Mouse (Mus musculus): ENCODE measurements at regions not wholly inside any gene's neighbourhood (a gene's known extent, or its start where the extent isn't known, plus 50 kb on each side); places are given as distances from the start of the nearest gene placed in this dataset.

GRCm38 (mm10) chr13:19966566-19966965 lies 123.8 kb upstream of the Elmo1 start:
- 80% methylated on average over 1 of the region's 1 CpGs for WGBS
- Histone ChIP-seq H3K4me3 (no peak overlapping the region), H3K27me3 (no peaks in the 10 kb centered on the region), H3K4me1 (no peaks in the 10 kb centered on the region), H3K27ac (no peak overlapping the region), H3K4me2 (no peak overlapping the region), H3K9ac (no peak overlapping the region), H3K9me3 (no peaks in the 10 kb centered on the region), H3K36me3 (no peaks in the 10 kb centered on the region)
- ATAC-seq (ENCODE audit: insufficient number of reproducible peaks, low FRiP score, low TSS enrichment, low read depth), result no peak

GRCm38 (mm10) chr13:19963031-19963430 lies 127.4 kb upstream of the Elmo1 start:
- no peak for ATAC-seq (ENCODE audit: insufficient number of reproducible peaks, low FRiP score, low TSS enrichment, low read depth)
- H3K4me1 ChIP-seq, result no peaks in the 10 kb centered on the region
- WGBS, result 45% methylated on average over 3 of the region's 3 CpGs
- no peaks in the 10 kb centered on the region for H3K27me3 ChIP-seq
- no peak overlapping the region for H3K9ac ChIP-seq
- no peak overlapping the region for H3K4me2 ChIP-seq
- no peak overlapping the region for H3K27ac ChIP-seq
- H3K36me3 ChIP-seq, result no peaks in the 10 kb centered on the region
- no peaks in the 10 kb centered on the region for H3K9me3 ChIP-seq
- H3K4me3 ChIP-seq, result no peak overlapping the region

GRCm38 (mm10) chr13:19928761-19929160 lies 104.7 kb upstream of the Gpr141 start:
- ATAC-seq (ENCODE audit: insufficient number of reproducible peaks, low FRiP score, low TSS enrichment, low read depth), result no peak
- no peaks in the 10 kb centered on the region for H3K27me3 ChIP-seq
- no peak overlapping the region for H3K4me2 ChIP-seq
- H3K4me1 ChIP-seq, result no peaks in the 10 kb centered on the region
- H3K4me3 ChIP-seq, result no peak overlapping the region
- H3K36me3 ChIP-seq, result no peaks in the 10 kb centered on the region
- H3K9me3 ChIP-seq, result no peaks in the 10 kb centered on the region
- no peak overlapping the region for H3K27ac ChIP-seq
- 93% methylated on average over 6 of the region's 6 CpGs for WGBS
- H3K9ac ChIP-seq, result no peak overlapping the region

GRCm38 (mm10) chr13:19927807-19928206 lies 103.8 kb upstream of the Gpr141 start:
- no peak overlapping the region for H3K9ac ChIP-seq
- H3K4me3 ChIP-seq, result no peak overlapping the region
- no peaks in the 10 kb centered on the region for H3K9me3 ChIP-seq
- H3K36me3 ChIP-seq, result no peaks in the 10 kb centered on the region
- 80% methylated on average over 3 of the region's 3 CpGs for WGBS
- H3K4me2 ChIP-seq, result no peak overlapping the region
- H3K27ac ChIP-seq, result no peak overlapping the region
- no peak for ATAC-seq (ENCODE audit: insufficient number of reproducible peaks, low FRiP score, low TSS enrichment, low read depth)
- H3K4me1 ChIP-seq, result no peaks in the 10 kb centered on the region
- H3K27me3 ChIP-seq, result no peaks in the 10 kb centered on the region

- Histone ChIP-seq H3K9ac (no peak overlapping the region), H3K27ac (no peak overlapping the region), H3K4me2 (no peak overlapping the region), H3K27me3 (no peaks in the 10 kb centered on the region), H3K4me1 (no peaks in the 10 kb centered on the region), H3K4me3 (no peak overlapping the region), H3K9me3 (no peaks in the 10 kb centered on the region), H3K36me3 (no peaks in the 10 kb centered on the region)
- 0 out of 2 replicates have a peak, but pooled peaks have one; percentile 27 for ATAC-seq (ENCODE audit: insufficient number of reproducible peaks, low FRiP score, low TSS enrichment, low read depth)
- WGBS, result 79% methylated on average over 1 of the region's 1 CpGs
Observed at GRCm38 (mm10) chr13:19921084-19921827, 97.2 kb upstream of the Gpr141 start.

GRCm38 (mm10) chr13:19911860-19912584 lies 88.0 kb upstream of the Gpr141 start:
- no peak overlapping the region for H3K4me2 ChIP-seq
- 49% methylated on average over 5 of the region's 5 CpGs for WGBS
- no peak overlapping the region for H3K4me3 ChIP-seq
- no peaks in the 10 kb centered on the region for H3K27me3 ChIP-seq
- no peak overlapping the region for H3K9ac ChIP-seq
- H3K4me1 ChIP-seq, result no peaks in the 10 kb centered on the region
- no peak overlapping the region for H3K27ac ChIP-seq
- no peaks in the 10 kb centered on the region for H3K9me3 ChIP-seq
- ATAC-seq (ENCODE audit: insufficient number of reproducible peaks, low FRiP score, low TSS enrichment, low read depth), result no peak
- no peaks in the 10 kb centered on the region for H3K36me3 ChIP-seq

- Histone ChIP-seq H3K27ac (no peak overlapping the region), H3K4me2 (no peak overlapping the region), H3K4me3 (no peak overlapping the region), H3K9ac (no peak overlapping the region), H3K27me3 (no peaks in the 10 kb centered on the region), H3K4me1 (no peaks in the 10 kb centered on the region), H3K36me3 (no peaks in the 10 kb centered on the region), H3K9me3 (no peaks in the 10 kb centered on the region)
- 81% methylated on average over 4 of the region's 4 CpGs for WGBS
- no peak for ATAC-seq (ENCODE audit: insufficient number of reproducible peaks, low FRiP score, low TSS enrichment, low read depth)
Observed at GRCm38 (mm10) chr13:19902786-19903185, 78.7 kb upstream of the Gpr141 start.

GRCm38 (mm10) chr13:19897191-19897590 lies 73.1 kb upstream of the Gpr141 start:
- Histone ChIP-seq H3K9me3 (no peaks in the 10 kb centered on the region), H3K4me1 (no peaks in the 10 kb centered on the region), H3K36me3 (no peaks in the 10 kb centered on the region), H3K4me2 (no peak overlapping the region), H3K27me3 (no peaks in the 10 kb centered on the region), H3K4me3 (no peak overlapping the region), H3K9ac (no peak overlapping the region), H3K27ac (no peak overlapping the region)
- ATAC-seq (ENCODE audit: insufficient number of reproducible peaks, low FRiP score, low TSS enrichment, low read depth), result no peak
- 68% methylated on average over 1 of the region's 1 CpGs for WGBS

GRCm38 (mm10) chr13:19888983-19889773 lies 65.1 kb upstream of the Gpr141 start:
- Histone ChIP-seq H3K4me2 (no peak overlapping the region), H3K9me3 (no peaks in the 10 kb centered on the region), H3K27ac (no peak overlapping the region), H3K27me3 (no peaks in the 10 kb centered on the region), H3K36me3 (no peaks in the 10 kb centered on the region), H3K4me1 (no peaks in the 10 kb centered on the region), H3K9ac (no peak overlapping the region), H3K4me3 (no peak overlapping the region)
- ATAC-seq (ENCODE audit: insufficient number of reproducible peaks, low FRiP score, low TSS enrichment, low read depth), result no peak
- 83% methylated on average over 11 of the region's 11 CpGs for WGBS

- Histone ChIP-seq H3K27me3 (no peaks in the 10 kb centered on the region), H3K9me3 (no peaks in the 10 kb centered on the region), H3K4me2 (no peak overlapping the region), H3K4me3 (no peak overlapping the region), H3K4me1 (no peaks in the 10 kb centered on the region), H3K36me3 (no peaks in the 10 kb centered on the region), H3K27ac (no peak overlapping the region), H3K9ac (no peak overlapping the region)
- no peak for ATAC-seq (ENCODE audit: insufficient number of reproducible peaks, low FRiP score, low TSS enrichment, low read depth)
- 87% methylated on average over 7 of the region's 7 CpGs for WGBS
Observed at GRCm38 (mm10) chr13:19883896-19884658, 60.0 kb upstream of the Gpr141 start.

- Histone ChIP-seq H3K4me3 (no peak overlapping the region), H3K36me3 (no peaks in the 10 kb centered on the region), H3K4me1 (no peaks in the 10 kb centered on the region), H3K9me3 (no peaks in the 10 kb centered on the region), H3K27ac (no peak overlapping the region), H3K4me2 (no peak overlapping the region), H3K9ac (no peak overlapping the region), H3K27me3 (no peaks in the 10 kb centered on the region)
- ATAC-seq (ENCODE audit: insufficient number of reproducible peaks, low FRiP score, low TSS enrichment, low read depth), result no peak
- 86% methylated on average over 4 of the region's 4 CpGs for WGBS
Observed at GRCm38 (mm10) chr13:19882889-19883288, 58.8 kb upstream of the Gpr141 start.
